Mouse (Mus musculus): Measurements from ENCODE around the gene Zfp563. TPM values are rescaled to one million over a fixed set of nuclear protein-coding genes. Genes with fewer than 3 reads are reported as not detected.
A peak's percentile ranks its signal among the peaks of the same experiment; 100 is the strongest.

Gene Zfp563
- 6.6 and 7.1 TPM in 2 replicates for polyA plus RNA-seq (2014; fragmentation: Nextera tagmentation; extraction: Ambion mirVana)

GRCm38 (mm10) chr17:33089220-33089949 lies at the start of gene Zfp563:
Gene Zfp563 (plus strand): TSS chr17:33089310.
- peaks cover 13% of the 10 kb centered on the region; the same call in 1 of the 2 replicates for H3K4me1 ChIP-seq (replicated peaks; ENCODE audit: control insufficient read depth, insufficient read depth, low read length)
- 3% methylated on average over 34 of the region's 34 CpGs for WGBS
- peak within 1 kb of the TSS; percentile 87 for H3K27ac ChIP-seq (ENCODE audit: low read depth)
- H3K4me2 ChIP-seq (ENCODE audit: low read length): peak within 1 kb of the TSS; percentile 74
- no peaks in the 10 kb centered on the region for H3K27me3 ChIP-seq (replicated peaks; ENCODE audit: control insufficient read depth, insufficient read depth, low read length)
- peak within 1 kb of the TSS; percentile 74 for H3K4me3 ChIP-seq (ENCODE audit: low read depth, low read length)
- ATAC-seq (replicated peaks; ENCODE audit: low FRiP score, low TSS enrichment, low read depth) (peak; percentile 89), DNase-seq (ENCODE audit: low spot score) (peak; percentile 94)
- no peaks in the 10 kb centered on the region for H3K36me3 ChIP-seq (ENCODE audit: control insufficient read depth, insufficient read depth, low read length)
- no peaks in the 10 kb centered on the region for H3K9me3 ChIP-seq (ENCODE audit: control insufficient read depth, low read length)
- peak within 1 kb of the TSS; percentile 68 for H3K9ac ChIP-seq (ENCODE audit: low read length)

GRCm38 (mm10) chr17:33058791-33059190 lies 30.3 kb upstream of the Zfp563 start:
- ATAC-seq (replicated peaks; ENCODE audit: low FRiP score, low TSS enrichment, low read depth) (no peak), DNase-seq (ENCODE audit: low spot score) (no peak)
- no peak overlapping the region for H3K9ac ChIP-seq (ENCODE audit: low read length)
- no peak overlapping the region for H3K27ac ChIP-seq (ENCODE audit: low read depth)
- no peaks in the 10 kb centered on the region for H3K4me1 ChIP-seq (replicated peaks; ENCODE audit: control insufficient read depth, insufficient read depth, low read length)
- no peaks in the 10 kb centered on the region for H3K27me3 ChIP-seq (replicated peaks; ENCODE audit: control insufficient read depth, insufficient read depth, low read length)
- H3K9me3 ChIP-seq (ENCODE audit: control insufficient read depth, low read length): no peaks in the 10 kb centered on the region
- no peaks in the 10 kb centered on the region for H3K36me3 ChIP-seq (ENCODE audit: control insufficient read depth, insufficient read depth, low read length)
- H3K4me3 ChIP-seq (ENCODE audit: low read depth, low read length): no peak overlapping the region
- H3K4me2 ChIP-seq (ENCODE audit: low read length): no peak overlapping the region
- WGBS: 7% methylated on average over 1 of the region's 1 CpGs

- Histone ChIP-seq H3K9ac (ENCODE audit: low read length) (no peak overlapping the region), H3K4me3 (ENCODE audit: low read depth, low read length) (no peak overlapping the region), H3K27me3 (replicated peaks; ENCODE audit: control insufficient read depth, insufficient read depth, low read length) (no peaks in the 10 kb centered on the region), H3K9me3 (ENCODE audit: control insufficient read depth, low read length) (no peaks in the 10 kb centered on the region), H3K4me1 (replicated peaks; ENCODE audit: control insufficient read depth, insufficient read depth, low read length) (no peaks in the 10 kb centered on the region), H3K36me3 (ENCODE audit: control insufficient read depth, insufficient read depth, low read length) (no peaks in the 10 kb centered on the region), H3K4me2 (ENCODE audit: low read length) (no peak overlapping the region), H3K27ac (ENCODE audit: low read depth) (no peak overlapping the region)
- ATAC-seq (replicated peaks; ENCODE audit: low FRiP score, low TSS enrichment, low read depth) (no peak), DNase-seq (ENCODE audit: low spot score) (no peak)
- 0% methylated on average over 1 of the region's 1 CpGs for WGBS
Observed at GRCm38 (mm10) chr17:33063001-33063400, 26.1 kb upstream of the Zfp563 start.

- no peak within 1 kb of the TSS for H3K4me3 ChIP-seq (ENCODE audit: low read depth, low read length)
- DNase-seq (ENCODE audit: low spot score) (no peak), ATAC-seq (replicated peaks; ENCODE audit: low FRiP score, low TSS enrichment, low read depth) (no peak)
- H3K9me3 ChIP-seq (ENCODE audit: control insufficient read depth, low read length): no peaks in the 10 kb centered on the region
- no peak within 1 kb of the TSS for H3K4me2 ChIP-seq (ENCODE audit: low read length)
- H3K27me3 ChIP-seq (replicated peaks; ENCODE audit: control insufficient read depth, insufficient read depth, low read length): no peaks in the 10 kb centered on the region
- H3K36me3 ChIP-seq (ENCODE audit: control insufficient read depth, insufficient read depth, low read length): no peaks in the 10 kb centered on the region
- no peaks in the 10 kb centered on the region for H3K4me1 ChIP-seq (replicated peaks; ENCODE audit: control insufficient read depth, insufficient read depth, low read length)
- no peak within 1 kb of the TSS for H3K27ac ChIP-seq (ENCODE audit: low read depth)
- 67% methylated on average over 1 of the region's 1 CpGs for WGBS
- H3K9ac ChIP-seq (ENCODE audit: low read length): no peak within 1 kb of the TSS
Observed at GRCm38 (mm10) chr17:33067958-33068357, 21.2 kb upstream of the Zfp563 start, which contains the start of gene 4921501E09Rik. Gene 4921501E09Rik (minus strand): TSS chr17:33068058.

GRCm38 (mm10) chr17:33091630-33092029 lies 2.5 kb downstream of the Zfp563 start:
- no peak overlapping the region for H3K4me3 ChIP-seq (ENCODE audit: low read depth, low read length)
- no peak for DNase-seq (ENCODE audit: low spot score)
- 74% methylated on average over 1 of the region's 1 CpGs for WGBS

GRCm38 (mm10) chr17:33092391-33093193 lies 3.5 kb downstream of the Zfp563 start:
- 2% methylated on average over 31 of the region's 31 CpGs for WGBS
- peaks cover 13% of the 10 kb centered on the region; the same call in 1 of the 2 replicates for H3K4me1 ChIP-seq (replicated peaks; ENCODE audit: control insufficient read depth, insufficient read depth, low read length)
- H3K27me3 ChIP-seq (replicated peaks; ENCODE audit: control insufficient read depth, insufficient read depth, low read length): no peaks in the 10 kb centered on the region

More at GRCm38 (mm10) chr17:33091630-33092029, 2.5 kb downstream of the Zfp563 start:
- H3K36me3 ChIP-seq (ENCODE audit: control insufficient read depth, insufficient read depth, low read length): no peaks in the 10 kb centered on the region
- H3K4me1 ChIP-seq (replicated peaks; ENCODE audit: control insufficient read depth, insufficient read depth, low read length): peaks cover 13% of the 10 kb centered on the region; the same call in 1 of the 2 replicates
- ATAC-seq (replicated peaks; ENCODE audit: low FRiP score, low TSS enrichment, low read depth): no peak
- no peak overlapping the region for H3K9ac ChIP-seq (ENCODE audit: low read length)
- no peaks in the 10 kb centered on the region for H3K9me3 ChIP-seq (ENCODE audit: control insufficient read depth, low read length)
- H3K27ac ChIP-seq (ENCODE audit: low read depth): 0 out of 2 replicates have a peak overlapping the region, but pooled peaks have one; percentile 89
- no peaks in the 10 kb centered on the region for H3K27me3 ChIP-seq (replicated peaks; ENCODE audit: control insufficient read depth, insufficient read depth, low read length)
- H3K4me2 ChIP-seq (ENCODE audit: low read length): peak overlapping the region; percentile 59; the same call in 1 of the 2 replicates

GRCm38 (mm10) chr17:33097396-33097795 lies 8.3 kb downstream of the Zfp563 start:
- H3K27me3 ChIP-seq (replicated peaks; ENCODE audit: control insufficient read depth, insufficient read depth, low read length): no peaks in the 10 kb centered on the region
- no peaks in the 10 kb centered on the region for H3K36me3 ChIP-seq (ENCODE audit: control insufficient read depth, insufficient read depth, low read length)
- ATAC-seq (replicated peaks; ENCODE audit: low FRiP score, low TSS enrichment, low read depth) (no peak), DNase-seq (ENCODE audit: low spot score) (no peak)
- H3K4me2 ChIP-seq (ENCODE audit: low read length): no peak overlapping the region
- H3K4me1 ChIP-seq (replicated peaks; ENCODE audit: control insufficient read depth, insufficient read depth, low read length): peaks cover 6% of the 10 kb centered on the region; the same call in 1 of the 2 replicates
- H3K9me3 ChIP-seq (ENCODE audit: control insufficient read depth, low read length): no peaks in the 10 kb centered on the region
- no peak overlapping the region for H3K27ac ChIP-seq (ENCODE audit: low read depth)
- H3K4me3 ChIP-seq (ENCODE audit: low read depth, low read length): no peak overlapping the region
- H3K9ac ChIP-seq (ENCODE audit: low read length): no peak overlapping the region
- 89% methylated on average over 2 of the region's 2 CpGs for WGBS

More at GRCm38 (mm10) chr17:33092391-33093193, 3.5 kb downstream of the Zfp563 start:
- no peaks in the 10 kb centered on the region for H3K9me3 ChIP-seq (ENCODE audit: control insufficient read depth, low read length)
- peak overlapping the region; percentile 74 for H3K4me3 ChIP-seq (ENCODE audit: low read depth, low read length)
- no peaks in the 10 kb centered on the region for H3K36me3 ChIP-seq (ENCODE audit: control insufficient read depth, insufficient read depth, low read length)
- peak; percentile 92 for DNase-seq (ENCODE audit: low spot score)
- peak overlapping the region; percentile 69 for H3K9ac ChIP-seq (ENCODE audit: low read length)
- ATAC-seq (replicated peaks; ENCODE audit: low FRiP score, low TSS enrichment, low read depth): peak; percentile 69
- H3K4me2 ChIP-seq (ENCODE audit: low read length): peak overlapping the region; percentile 59
- H3K27ac ChIP-seq (ENCODE audit: low read depth): peak overlapping the region; percentile 89

GRCm38 (mm10) chr17:33124546-33124945 lies 35.4 kb downstream of the Zfp563 start:
- no peak overlapping the region for H3K27ac ChIP-seq (ENCODE audit: low read depth)
- no peaks in the 10 kb centered on the region for H3K9me3 ChIP-seq (ENCODE audit: control insufficient read depth, low read length)
- ATAC-seq (replicated peaks; ENCODE audit: low FRiP score, low TSS enrichment, low read depth) (no peak), DNase-seq (ENCODE audit: low spot score) (no peak)
- H3K27me3 ChIP-seq (replicated peaks; ENCODE audit: control insufficient read depth, insufficient read depth, low read length): no peaks in the 10 kb centered on the region
- H3K9ac ChIP-seq (ENCODE audit: low read length): no peak overlapping the region
- H3K4me3 ChIP-seq (ENCODE audit: low read depth, low read length): no peak overlapping the region
- no peaks in the 10 kb centered on the region for H3K36me3 ChIP-seq (ENCODE audit: control insufficient read depth, insufficient read depth, low read length)
- H3K4me2 ChIP-seq (ENCODE audit: low read length): no peak overlapping the region
- H3K4me1 ChIP-seq (replicated peaks; ENCODE audit: control insufficient read depth, insufficient read depth, low read length): no peaks in the 10 kb centered on the region
